Mouse (Mus musculus) midbrain, postnatal 0 days (tissue): Measurements from ENCODE around the gene Ube4b. TPM values are rescaled to one million over a fixed set of nuclear protein-coding genes. Genes with fewer than 3 reads are reported as not detected.

Source experiments
- ATAC-seq: fragments of 200-750 bp; cut with Nextera tagmentation; 2 replicates; pipeline ENCODE4 v1.8.0; 2017; ENCODE audit warnings: moderate number of reproducible peaks, mild to moderate bottlenecking, moderate TSS enrichment, moderate library complexity; ENCODE audit not compliant: low FRiP score
- DNase-seq: peaks from one replicate; pipeline ENCODE4 v3.0.0-alpha.2; 2015; ENCODE audit warnings: low spot score
- H3K27ac ChIP-seq: fragments of 300-500 bp; sonication (generic); 2 replicates; pipeline ENCODE4 v1.5.1; 2014; ENCODE audit warnings: low read depth, mild to moderate bottlenecking, low read length, mixed read lengths
- H3K27me3 ChIP-seq: fragments of 300-500 bp; sonication (generic); 2 replicates; pipeline ENCODE4 v1.6.1; 2014; ENCODE audit warnings: low read length, control low read depth, mixed read lengths; ENCODE audit not compliant: insufficient read depth
- H3K36me3 ChIP-seq: fragments of 300-500 bp; sonication (generic); 2 replicates; pipeline ENCODE4 v1.6.1; 2014; ENCODE audit warnings: low read length, control low read depth, mixed read lengths; ENCODE audit not compliant: insufficient read depth
- H3K4me1 ChIP-seq: fragments of 300-500 bp; sonication (generic); 2 replicates; pipeline ENCODE4 v1.6.1; 2014; ENCODE audit warnings: mild to moderate bottlenecking, control low read depth, antibody characterized with exemption, low read length, mixed read lengths; ENCODE audit not compliant: insufficient read depth
- H3K4me2 ChIP-seq: fragments of 300-500 bp; sonication (generic); 2 replicates; pipeline ENCODE4 v1.6.1; 2014; ENCODE audit warnings: low read depth, mild to moderate bottlenecking, low read length, mixed read lengths; ENCODE audit not compliant: poor library complexity, severe bottlenecking
- H3K4me3 ChIP-seq: fragments of 300-500 bp; sonication (generic); 2 replicates; pipeline ENCODE4 v1.5.1; 2014; ENCODE audit warnings: low read depth, mild to moderate bottlenecking, low read length, moderate library complexity
- H3K9ac ChIP-seq: fragments of 300-500 bp; sonication (generic); replicated peaks from 2 replicates; pipeline ENCODE4 v1.6.1; 2014; ENCODE audit warnings: mild to moderate bottlenecking, low read length, moderate library complexity, mixed read lengths; ENCODE audit not compliant: poor library complexity, severe bottlenecking
- H3K9me3 ChIP-seq: fragments of 300-500 bp; sonication (generic); 2 replicates; pipeline ENCODE4 v1.6.1; 2016; ENCODE audit warnings: low read length, control low read depth
- CTCF ChIP-seq: IDR thresholded peaks from 2 replicates; pipeline ENCODE4 v1.5.1; 2016; ENCODE audit warnings: antibody characterized with exemption, mild to moderate bottlenecking
- WGBS: fragments of 180-500 bp; shearing (Covaris S2); extraction: QIAGEN DNeasy Blood & Tissue Kit; methylation state at CpG from one replicate; pipeline ENCODE4 v1.1.7; 2014; 5-methylcytosine and 5-hydroxymethylcytosine counted together
- polyA plus RNA-seq: library from polyadenylated mRNA; unstranded; fragments of >200 nt; fragmentation: Nextera tagmentation; extraction: Ambion mirVana; gene quantifications from 2 replicates; pipeline ENCODE4 v1.2.1, GENCODE M21; 2015
- total RNA-seq: library from RNA; depleted of rRNA; stranded (reverse); fragments of >200 nt; gene quantifications from 2 replicates; pipeline ENCODE4 v1.2.3, GENCODE M21; 2014; rRNA removed

Gene Ube4b
- total and polyA plus RNA-seq, 2 experiments from 2014 or later = 51.9 to 94.4 TPM

DNA sequence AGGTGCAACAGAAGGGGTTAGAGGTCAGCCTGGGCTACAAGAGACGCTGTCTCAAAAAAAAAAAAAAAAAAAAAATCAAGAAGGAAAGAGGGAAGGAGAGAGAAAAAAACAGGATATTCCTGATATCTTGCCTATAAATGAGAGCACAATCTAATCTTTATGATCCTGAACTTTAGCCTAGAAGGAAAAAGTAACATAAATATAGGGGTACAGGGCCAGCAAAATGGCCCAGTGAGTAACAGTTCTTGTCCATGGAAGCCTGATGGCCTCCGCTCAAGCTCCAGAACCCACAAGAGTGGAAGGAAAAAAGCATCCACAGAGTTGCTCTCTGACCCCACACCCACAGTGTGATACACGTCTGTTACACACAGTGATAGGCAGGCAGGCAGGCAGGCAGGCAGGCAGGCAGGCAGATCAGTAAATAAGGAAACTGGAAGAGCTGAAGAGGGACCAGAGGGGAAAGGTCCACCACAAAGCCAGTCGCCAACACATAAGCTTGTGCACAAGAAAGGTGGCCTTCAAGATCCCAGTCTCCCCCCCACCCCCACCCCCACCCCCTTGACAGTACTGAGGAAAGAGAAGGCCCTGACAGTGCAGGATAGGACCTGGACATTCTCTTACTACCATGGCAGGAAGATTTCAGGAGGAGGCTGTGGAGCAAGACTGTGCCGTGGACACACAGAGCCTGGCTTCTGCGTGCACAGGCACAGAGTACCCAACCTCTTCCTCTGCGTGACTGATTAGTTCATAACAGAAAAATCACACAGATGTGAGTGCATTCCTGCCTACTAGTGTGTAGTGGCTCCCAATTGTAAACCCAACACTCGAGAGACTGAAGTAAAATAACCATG is 140.0 kb downstream of the Ube4b start:
- DNase-seq = no peak
- ATAC-seq = no peak
- Histone ChIP-seq H3K4me1 (no peaks in the 10 kb centered on the region), H3K27me3 (no peaks in the 10 kb centered on the region), H3K9ac (no peak overlapping the region), H3K27ac (no peak overlapping the region), H3K4me2 (no peak overlapping the region), H3K36me3 (peaks cover 11% of the 10 kb centered on the region; the same call in 1 of the 2 replicates), H3K9me3 (no peaks in the 10 kb centered on the region), H3K4me3 (no peak overlapping the region)
- no peak for TF ChIP-seq CTCF
- WGBS = 77% methylated on average over 8 of the region's 8 CpGs

DNA sequence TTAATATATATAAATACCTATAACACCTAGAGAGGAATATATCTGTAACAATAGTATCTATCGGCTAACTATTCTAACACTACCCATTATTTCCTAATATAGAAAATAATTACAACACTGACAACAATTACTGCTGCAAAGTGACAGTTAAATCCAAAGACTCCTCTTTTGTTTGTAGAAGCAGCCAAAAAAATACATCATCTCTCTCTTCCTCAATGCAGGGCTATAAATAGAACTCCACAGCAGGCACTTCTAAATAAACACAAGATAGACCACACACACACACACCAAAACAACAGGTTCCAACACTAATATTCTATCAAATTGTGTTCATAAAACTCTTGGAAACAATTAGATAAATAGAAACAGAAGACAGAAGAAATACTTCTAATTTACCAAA is 140.9 kb downstream of the Ube4b start:
- 92% methylated on average over 1 of the region's 1 CpGs for WGBS
- H3K9me3 ChIP-seq = no peaks in the 10 kb centered on the region
- 0 out of 2 replicates have a peak, but pooled peaks cover 8% of the 10 kb centered on the region for H3K36me3 ChIP-seq
- H3K9ac ChIP-seq = no peak overlapping the region
- DNase-seq (no peak), ATAC-seq (no peak)
- no peak overlapping the region for H3K27ac ChIP-seq
- H3K4me3 ChIP-seq = no peak overlapping the region
- no peaks in the 10 kb centered on the region for H3K4me1 ChIP-seq
- H3K4me2 ChIP-seq = no peak overlapping the region
- no peaks in the 10 kb centered on the region for H3K27me3 ChIP-seq
- TF ChIP-seq CTCF = no peak

DNA sequence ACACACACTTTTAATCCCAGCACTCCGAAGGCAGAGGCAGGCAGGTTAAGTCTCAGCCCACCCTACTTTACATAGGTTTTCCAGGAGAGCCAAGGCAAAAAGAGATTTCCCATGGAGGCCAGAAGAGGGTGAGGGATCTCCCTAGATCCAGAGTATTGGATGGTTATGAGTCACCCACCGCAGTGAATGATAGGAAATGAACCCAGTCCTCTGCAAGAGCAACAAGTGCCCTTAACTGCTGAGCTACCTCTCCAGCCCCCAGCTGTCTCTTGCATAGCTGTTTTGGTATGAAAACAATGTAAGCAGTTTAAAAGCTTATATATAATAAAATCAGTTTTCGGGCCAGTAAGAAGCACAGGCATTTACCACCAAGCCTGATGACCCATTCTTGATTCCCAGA is 143.5 kb downstream of the Ube4b start:
- no peak for DNase-seq
- Histone ChIP-seq H3K4me1 (no peaks in the 10 kb centered on the region), H3K4me3 (no peak overlapping the region), H3K4me2 (no peak overlapping the region), H3K9ac (no peak overlapping the region), H3K27me3 (no peaks in the 10 kb centered on the region), H3K27ac (no peak overlapping the region), H3K36me3 (no peaks in the 10 kb centered on the region), H3K9me3 (no peaks in the 10 kb centered on the region)
- 83% methylated on average over 3 of the region's 3 CpGs for WGBS
- ATAC-seq = no peak
- no peak for TF ChIP-seq CTCF

DNA sequence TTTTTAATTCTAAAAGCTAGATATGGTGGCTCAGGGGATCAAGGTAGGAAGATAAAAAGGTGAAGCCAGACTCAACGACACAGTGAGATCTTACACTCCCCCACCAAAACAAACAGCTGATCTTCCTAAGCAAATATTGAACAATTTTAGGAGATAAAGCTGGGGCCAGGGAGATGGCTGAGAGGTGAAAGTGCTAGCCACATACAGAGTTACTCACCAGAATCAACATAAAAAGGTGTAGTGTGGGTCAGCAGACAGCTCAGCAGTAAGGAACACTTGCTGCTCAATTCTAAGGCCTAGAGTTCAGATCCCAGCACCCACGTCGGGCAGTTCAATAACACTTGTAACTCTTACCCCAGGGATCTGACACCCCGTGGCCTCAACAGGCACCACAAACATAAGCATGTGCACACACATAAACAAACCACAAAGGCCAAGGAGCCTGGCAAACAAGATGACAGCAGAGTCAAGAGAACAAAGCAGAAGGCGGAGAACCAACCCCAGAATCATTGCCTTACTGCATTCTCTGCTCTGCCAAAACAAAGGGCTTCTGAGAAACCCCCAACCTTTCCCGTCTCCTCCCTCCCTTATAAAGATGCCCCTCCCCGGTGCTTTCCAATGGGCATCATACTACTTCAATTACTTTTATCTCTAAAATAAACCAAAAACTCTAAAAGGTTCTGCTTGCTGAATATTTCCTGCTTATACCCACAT is 144.4 kb downstream of the Ube4b start:
- H3K36me3 ChIP-seq = no peaks in the 10 kb centered on the region
- H3K4me1 ChIP-seq = peaks cover 7% of the 10 kb centered on the region; the same call in 1 of the 2 replicates
- WGBS = 70% methylated on average over 7 of the region's 7 CpGs
- H3K4me3 ChIP-seq = no peak overlapping the region
- H3K27me3 ChIP-seq = no peaks in the 10 kb centered on the region
- ATAC-seq (no peak), DNase-seq (no peak)
- no peak for TF ChIP-seq CTCF
- H3K9me3 ChIP-seq = no peaks in the 10 kb centered on the region
- no peak overlapping the region for H3K9ac ChIP-seq
- H3K27ac ChIP-seq = no peak overlapping the region
- H3K4me2 ChIP-seq = no peak overlapping the region

Other genes with a start within 250 kb of the Ube4b start
- gene Kif1b, start 119.1 kb downstream of the Ube4b start, total RNA-seq = 308 and 425 TPM in 2 replicates
- 183 and 215 TPM in 2 replicates for gene Kif1b, start 119.1 kb downstream of the Ube4b start, polyA plus RNA-seq
- gene Rbp7, start 28.2 kb upstream of the Ube4b start, total RNA-seq = not detected in 2 replicates
- gene Rbp7, start 28.2 kb upstream of the Ube4b start, polyA plus RNA-seq = 0.44 and 0.49 TPM in 2 replicates
- gene Tmem274, start 50.6 kb upstream of the Ube4b start, total RNA-seq = not detected in 2 replicates
- gene Tmem274, start 50.6 kb upstream of the Ube4b start, polyA plus RNA-seq = not detected in 2 replicates
- gene Nmnat1, start 58.5 kb upstream of the Ube4b start, total RNA-seq = 2.9 and 6.3 TPM in 2 replicates
- gene Nmnat1, start 58.5 kb upstream of the Ube4b start, polyA plus RNA-seq = 4.1 and 4.3 TPM in 2 replicates
- gene Lzic, start 58.5 kb upstream of the Ube4b start, total RNA-seq = 44.3 and 54.7 TPM in 2 replicates
- 34.4 and 39.3 TPM in 2 replicates for gene Lzic, start 58.5 kb upstream of the Ube4b start, polyA plus RNA-seq
- gene Ctnnbip1, start 91.5 kb upstream of the Ube4b start, total RNA-seq = 105 and 109 TPM in 2 replicates
- 116 and 117 TPM in 2 replicates for gene Ctnnbip1, start 91.5 kb upstream of the Ube4b start, polyA plus RNA-seq
- 552 and 565 TPM in 2 replicates for gene Clstn1, start 159.7 kb upstream of the Ube4b start, total RNA-seq
- 196 and 209 TPM in 2 replicates for gene Clstn1, start 159.7 kb upstream of the Ube4b start, polyA plus RNA-seq